Mouse (Mus musculus): Measurements from ENCODE around the gene Sh3glb1.

The Sh3glb1 gene

GRCm38 (mm10) chr3:144715033-144715432, 5.1 kb downstream of the Sh3glb1 start:
- no peak for DNase-seq (ENCODE audit: low spot score)

GRCm38 (mm10) chr3:144714606-144715005, 5.5 kb downstream of the Sh3glb1 start:
- DNase-seq (ENCODE audit: low spot score): no peak

- no peak for DNase-seq (ENCODE audit: low spot score)
Measured at GRCm38 (mm10) chr3:144714126-144714525, 6.0 kb downstream of the Sh3glb1 start.

- DNase-seq (ENCODE audit: low spot score): no peak
Measured at GRCm38 (mm10) chr3:144711607-144712206, 8.4 kb downstream of the Sh3glb1 start.

- DNase-seq (ENCODE audit: low spot score): no peak
Measured at GRCm38 (mm10) chr3:144708612-144709011, 11.5 kb downstream of the Sh3glb1 start.

GRCm38 (mm10) chr3:144703959-144704358, 16.2 kb downstream of the Sh3glb1 start:
- DNase-seq (ENCODE audit: low spot score): no peak

GRCm38 (mm10) chr3:144698790-144699433, 21.2 kb downstream of the Sh3glb1 start:
- no peak for DNase-seq (ENCODE audit: low spot score)

- DNase-seq (ENCODE audit: low spot score): no peak
Measured at GRCm38 (mm10) chr3:144697942-144698341, 22.2 kb downstream of the Sh3glb1 start.

GRCm38 (mm10) chr3:144697154-144697553, 23.0 kb downstream of the Sh3glb1 start:
- no peak for DNase-seq (ENCODE audit: low spot score)

- DNase-seq (ENCODE audit: low spot score): no peak
Measured at GRCm38 (mm10) chr3:144694941-144695340, 25.2 kb downstream of the Sh3glb1 start.

- DNase-seq (ENCODE audit: low spot score): no peak
Measured at GRCm38 (mm10) chr3:144694040-144694439, 26.1 kb downstream of the Sh3glb1 start.

GRCm38 (mm10) chr3:144692052-144692451, 28.1 kb downstream of the Sh3glb1 start:
- peak; percentile 57 for DNase-seq (ENCODE audit: low spot score)

GRCm38 (mm10) chr3:144689236-144689635, 30.9 kb downstream of the Sh3glb1 start:
- DNase-seq (ENCODE audit: low spot score): peak; percentile 83

GRCm38 (mm10) chr3:144688284-144688683, 31.9 kb downstream of the Sh3glb1 start:
- no peak for DNase-seq (ENCODE audit: low spot score)

GRCm38 (mm10) chr3:144687618-144688017, 32.5 kb downstream of the Sh3glb1 start:
- no peak for DNase-seq (ENCODE audit: low spot score)

GRCm38 (mm10) chr3:144686146-144686545, 34.0 kb downstream of the Sh3glb1 start:
- DNase-seq (ENCODE audit: low spot score): no peak

- no peak for DNase-seq (ENCODE audit: low spot score)
Measured at GRCm38 (mm10) chr3:144683136-144683814, 36.9 kb downstream of the Sh3glb1 start.

- no peak for DNase-seq (ENCODE audit: low spot score)
Measured at GRCm38 (mm10) chr3:144681542-144681941, 38.6 kb downstream of the Sh3glb1 start.

- DNase-seq (ENCODE audit: low spot score): no peak
Measured at GRCm38 (mm10) chr3:144679701-144680159, 40.4 kb downstream of the Sh3glb1 start.

GRCm38 (mm10) chr3:144679137-144679536, 41.0 kb downstream of the Sh3glb1 start:
- DNase-seq (ENCODE audit: low spot score): no peak

GRCm38 (mm10) chr3:144677751-144678150, 42.4 kb downstream of the Sh3glb1 start:
- no peak for DNase-seq (ENCODE audit: low spot score)

GRCm38 (mm10) chr3:144676249-144676648, 43.9 kb downstream of the Sh3glb1 start:
- no peak for DNase-seq (ENCODE audit: low spot score)

GRCm38 (mm10) chr3:144672016-144672415, 48.1 kb downstream of the Sh3glb1 start:
- DNase-seq (ENCODE audit: low spot score): no peak
